ENCODE assay signal across 16 mouse cellular contexts in genomic region chr1:34825909-34826308, GRCm38 (mm10).
"Had no signal": no experiment of that assay in that cellular context is flagged by ENCODE, and none has a peak within 500 bp of the region (broad histone marks: within the 10 kb centered on the region; RNA-seq: fewer than 3 reads in every experiment).

No protein-coding gene starts in this region.

- H3K27ac ChIP-seq: liver, embryonic 13.5 days; stomach, postnatal 0 days had no signal

- H3K9me3 ChIP-seq: liver, embryonic 13.5 days had no signal

- H3K4me3 ChIP-seq: layer of hippocampus, adult 2 months; liver, embryonic 13.5 days had no signal

- H3K9ac ChIP-seq: liver, embryonic 13.5 days had no signal

- H3K4me2 ChIP-seq: liver, embryonic 13.5 days; midbrain, embryonic 11.5 days had no signal

- H3K27me3 ChIP-seq: liver, embryonic 13.5 days had no signal

- DNase-seq: kidney, adult 9 months; kidney, postnatal 14 days; layer of hippocampus, adult 9-11 months; liver, embryonic 13.5 days; lung, adult 2 months; lung, postnatal 14 days; lung, postnatal 4 days; midbrain, embryonic 14.5 days; right cerebral cortex, postnatal 14 days; right cerebral cortex, postnatal 4 days; thymus, adult 2 months; thymus, postnatal 14 days; thymus, postnatal 4 days had no signal
